Comparison of ENCODE assay signal across 25 mouse cellular contexts in the genomic region with DNA sequence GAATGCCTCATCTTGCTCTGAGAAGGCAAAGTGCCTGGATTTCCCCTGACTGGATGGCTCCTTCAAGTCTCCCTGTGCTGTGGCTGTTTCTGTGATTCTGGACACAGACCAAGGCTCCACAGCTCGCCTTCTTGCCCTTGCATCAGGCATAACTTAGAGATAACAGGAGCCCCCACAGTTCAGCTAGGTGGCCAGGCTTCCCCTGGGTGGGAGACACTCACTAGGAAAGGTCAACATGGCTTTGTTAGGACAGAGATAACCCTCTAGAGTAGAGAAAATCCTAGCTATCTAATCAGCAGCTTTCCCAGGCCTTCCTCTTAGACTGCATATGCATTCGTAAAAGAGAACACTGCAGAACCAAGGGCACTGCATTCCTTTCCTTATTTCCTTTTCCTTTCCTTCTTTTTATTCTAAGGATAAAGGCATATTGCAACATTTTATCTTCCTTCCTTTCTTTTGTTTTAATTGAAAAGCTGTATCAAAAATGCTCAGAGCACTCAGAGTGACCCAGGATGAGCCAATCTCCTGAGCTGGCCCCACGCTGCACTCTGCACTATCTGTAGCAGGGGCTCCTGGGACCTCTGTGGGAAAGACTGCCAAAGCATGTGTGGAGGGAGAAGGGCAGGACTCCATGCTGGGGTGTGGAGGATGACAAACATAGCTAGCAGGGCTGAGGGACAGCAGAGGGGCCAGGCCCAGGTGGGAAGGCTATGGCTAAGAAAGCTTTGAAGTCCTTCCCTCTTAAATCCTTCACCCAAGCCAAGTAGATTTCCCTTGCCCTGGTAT.
DNase-seq lines count a peak whose midpoint lies in the region; ATAC-seq lines count a peak whose summit lies in the region.
"Had no signal": no experiment of that assay in that cellular context is flagged by ENCODE, and none has a peak within 500 bp of the region (broad histone marks: within the 10 kb centered on the region; RNA-seq: fewer than 3 reads in every experiment).

No protein-coding gene starts in this region.

- H3K27me3 ChIP-seq in heart, embryonic 10.5 days (ENCODE audit: insufficient read depth, poor library complexity, severe bottlenecking) = no peaks in the 10 kb centered on the region
- no peaks in the 10 kb centered on the region for H3K27me3 ChIP-seq in heart, embryonic 16.5 days (ENCODE audit: control insufficient read depth, insufficient read depth, low read length)
- H3K27me3 ChIP-seq in intestine, embryonic 16.5 days (replicated peaks; ENCODE audit: control insufficient read depth, insufficient read depth, low read length) = no peaks in the 10 kb centered on the region
- no peaks in the 10 kb centered on the region for H3K27me3 ChIP-seq in forebrain, embryonic 13.5 days
- H3K27me3 ChIP-seq: embryonic facial prominence, embryonic 13.5 days; hindbrain, embryonic 12.5 days; lung, embryonic 15.5 days; neural tube, embryonic 13.5 days had no signal

- peak; percentile 74 for ATAC-seq in heart, embryonic 16.5 days (replicated peaks; ENCODE audit: extremely low read depth, insufficient read depth, low FRiP score)
- no peak for ATAC-seq in intestine, embryonic 16.5 days
- ATAC-seq in forebrain, embryonic 13.5 days = no peak
- ATAC-seq: inflammation-experienced regulatory T-cells, adult 6 months; midbrain, embryonic 15.5 days had no signal

- no peak overlapping the region for H3K4me3 ChIP-seq in heart, embryonic 10.5 days
- no peak overlapping the region for H3K4me3 ChIP-seq in heart, embryonic 16.5 days (ENCODE audit: low read length)
- H3K4me3 ChIP-seq in intestine, embryonic 16.5 days (ENCODE audit: low read length) = no peak overlapping the region
- H3K4me3 ChIP-seq in forebrain, embryonic 13.5 days = no peak overlapping the region
- H3K4me3 ChIP-seq: embryonic facial prominence, embryonic 13.5 days; erythroblast, embryonic 14.5 days; forebrain, embryonic 12.5 days; hindbrain, embryonic 12.5 days; lung, embryonic 15.5 days; midbrain, embryonic 15.5 days; myocyte; neural tube, embryonic 13.5 days had no signal

- peak overlapping the region; percentile 84 for H3K27ac ChIP-seq in heart, embryonic 10.5 days
- peak overlapping the region; percentile 55 for H3K27ac ChIP-seq in heart, embryonic 16.5 days (ENCODE audit: low read length)
- 0 out of 2 replicates have a peak overlapping the region, but pooled peaks have one; percentile 6 for H3K27ac ChIP-seq in intestine, embryonic 16.5 days (ENCODE audit: low read length)
- H3K27ac ChIP-seq in forebrain, embryonic 13.5 days = no peak overlapping the region
- H3K27ac ChIP-seq: embryonic facial prominence, embryonic 13.5 days; forebrain, embryonic 12.5 days; hindbrain, embryonic 12.5 days; liver, embryonic 14.5 days; lung, embryonic 15.5 days; midbrain, embryonic 15.5 days; neural tube, embryonic 13.5 days had no signal

- H3K9ac ChIP-seq in heart, embryonic 16.5 days (ENCODE audit: low read length) = no peak overlapping the region
- no peak overlapping the region for H3K9ac ChIP-seq in intestine, embryonic 16.5 days (ENCODE audit: low read depth, low read length)
- no peak overlapping the region for H3K9ac ChIP-seq in forebrain, embryonic 13.5 days
- H3K9ac ChIP-seq: embryonic facial prominence, embryonic 13.5 days; forebrain, embryonic 12.5 days; hindbrain, embryonic 12.5 days; liver, embryonic 14.5 days; lung, embryonic 15.5 days; midbrain, embryonic 15.5 days; neural tube, embryonic 13.5 days had no signal

- no peak overlapping the region for H3K4me2 ChIP-seq in heart, embryonic 16.5 days (ENCODE audit: low read depth, low read length)
- H3K4me2 ChIP-seq in intestine, embryonic 16.5 days (ENCODE audit: low read depth, low read length) = no peak overlapping the region
- H3K4me2 ChIP-seq in forebrain, embryonic 13.5 days = no peak overlapping the region
- H3K4me2 ChIP-seq: embryonic facial prominence, embryonic 13.5 days; forebrain, embryonic 12.5 days; hindbrain, embryonic 12.5 days; lung, embryonic 15.5 days; midbrain, embryonic 15.5 days; neural tube, embryonic 13.5 days had no signal

- no peaks in the 10 kb centered on the region for H3K36me3 ChIP-seq in heart, embryonic 10.5 days
- no peaks in the 10 kb centered on the region for H3K36me3 ChIP-seq in heart, embryonic 16.5 days (ENCODE audit: control insufficient read depth, insufficient read depth)
- H3K36me3 ChIP-seq in intestine, embryonic 16.5 days (ENCODE audit: control insufficient read depth, insufficient read depth, low read length) = no peaks in the 10 kb centered on the region
- H3K36me3 ChIP-seq in forebrain, embryonic 13.5 days (ENCODE audit: poor library complexity, severe bottlenecking) = no peaks in the 10 kb centered on the region
- H3K36me3 ChIP-seq: embryonic facial prominence, embryonic 13.5 days; forebrain, embryonic 12.5 days; hindbrain, embryonic 12.5 days; lung, embryonic 15.5 days; midbrain, embryonic 15.5 days; neural tube, embryonic 13.5 days had no signal

- DNase-seq in heart, embryonic 10.5 days (ENCODE audit: low spot score) = no peak
- no peak for DNase-seq in heart, adult 11 months
- no peak for DNase-seq in heart, adult 9 months (ENCODE audit: low spot score in 2 of 2)
- DNase-seq in ovary, adult 18-20 months (ENCODE audit: low spot score) = peak; percentile 60
- DNase-seq in ovary, postnatal 10 days (ENCODE audit: low spot score) = no peak
- DNase-seq: adrenal gland, postnatal 14 days; cerebellum, adult 8-10 months; cerebellum, postnatal 36 days; embryo, embryonic 11 days; kidney, postnatal 4 days; layer of hippocampus, adult 9-11 months; lung, postnatal 4 days had no signal

- peaks cover 43% of the 10 kb centered on the region for H3K4me1 ChIP-seq in heart, embryonic 10.5 days
- H3K4me1 ChIP-seq in heart, embryonic 16.5 days (ENCODE audit: control insufficient read depth, insufficient read depth, low read length) = peaks cover 22% of the 10 kb centered on the region
- H3K4me1 ChIP-seq in intestine, embryonic 16.5 days (ENCODE audit: control insufficient read depth, insufficient read depth, low read length) = peaks cover 10% of the 10 kb centered on the region; the same call in 1 of the 2 replicates
- no peaks in the 10 kb centered on the region for H3K4me1 ChIP-seq in forebrain, embryonic 13.5 days
- H3K4me1 ChIP-seq: forebrain, embryonic 12.5 days; midbrain, embryonic 15.5 days; neural tube, embryonic 13.5 days had no signal

- WGBS in heart, embryonic 10.5 days = 8% methylated on average over 3 of the region's 3 CpGs
- 21% methylated on average over 3 of the region's 3 CpGs for WGBS in heart, embryonic 16.5 days
- WGBS in intestine, embryonic 16.5 days = 60% methylated on average over 3 of the region's 3 CpGs
- 82% methylated on average over 3 of the region's 3 CpGs for WGBS in forebrain, embryonic 13.5 days

- H3K9me3 ChIP-seq in heart, embryonic 10.5 days = no peaks in the 10 kb centered on the region
- no peaks in the 10 kb centered on the region for H3K9me3 ChIP-seq in heart, embryonic 16.5 days (replicated peaks; ENCODE audit: control insufficient read depth, low read length)
- no peaks in the 10 kb centered on the region for H3K9me3 ChIP-seq in intestine, embryonic 16.5 days (ENCODE audit: control insufficient read depth, low read length)
- H3K9me3 ChIP-seq in forebrain, embryonic 13.5 days (replicated peaks) = no peaks in the 10 kb centered on the region
- H3K9me3 ChIP-seq: embryonic facial prominence, embryonic 13.5 days; forebrain, embryonic 12.5 days; hindbrain, embryonic 12.5 days; lung, embryonic 15.5 days; midbrain, embryonic 15.5 days; neural tube, embryonic 13.5 days had no signal
